Mouse (Mus musculus): ENCODE measurements at regions not wholly inside any gene's neighbourhood (a gene's known extent, or its start where the extent isn't known, plus 50 kb on each side); places are given as distances from the start of the nearest gene placed in this dataset.

GRCm38 (mm10) chr7:115134926-115135575, 391.6 kb downstream of the Insc start:
- TF ChIP-seq CTCF (IDR thresholded peaks at IDR 0.05; ENCODE audit: low read depth, low read length) (no peak), POLR2A (IDR thresholded peaks at IDR 0.05; ENCODE audit: extremely low read depth, insufficient read depth, low read length) (no peak)
